Mouse (Mus musculus) testis, adult 2 months (tissue): Measurements from ENCODE around the gene 9530077C05Rik.

Experiments used
- CTCF ChIP-seq: fragments of 200-500 bp; IDR thresholded peaks from 2 replicates; pipeline ENCODE4 v1.5.1; 2012; ENCODE audit warnings: low read depth, mild to moderate bottlenecking, inconsistent platforms, low read length, moderate library complexity; ENCODE audit not compliant: control insufficient read depth, insufficient read depth, insufficient replicate concordance
- POLR2A ChIP-seq: fragments of 200-500 bp; IDR thresholded peaks from 2 replicates; pipeline ENCODE4 v1.6.1; 2012; ENCODE audit warnings: low read depth, mild to moderate bottlenecking, inconsistent platforms, low read length, moderate library complexity; ENCODE audit not compliant: control insufficient read depth

GRCm38 (mm10) chr9:22484562-22485308 is 73.4 kb downstream of the 9530077C05Rik start:
- TF ChIP-seq CTCF (no peak), POLR2A (no peak)
